Mouse (Mus musculus): ENCODE data around the gene Zfp398. TPM values are rescaled to one million over a fixed set of nuclear protein-coding genes. Genes with fewer than 3 reads are reported as not detected.

Gene Zfp398
- polyA plus RNA-seq, 1 experiment = 5.8 TPM

DNA sequence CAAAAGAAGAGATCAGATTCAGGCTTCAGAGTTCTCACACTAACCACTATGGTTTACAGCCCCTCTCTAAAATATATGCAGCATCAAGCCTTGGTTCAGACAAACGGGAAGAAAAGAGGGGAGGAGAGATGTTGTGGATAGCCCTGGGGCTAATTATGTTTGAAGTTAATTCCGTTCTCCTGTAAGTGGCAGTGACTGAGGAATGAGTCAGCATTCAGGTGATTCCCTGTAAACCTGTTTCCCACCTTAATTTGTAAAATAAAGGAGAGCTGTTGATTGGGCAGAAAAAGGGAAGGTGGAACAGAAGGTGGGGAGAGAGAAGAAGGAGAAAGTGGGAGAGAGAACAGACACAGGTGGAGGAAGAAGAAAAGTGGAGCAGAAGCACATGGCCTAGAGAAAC is 11.2 kb upstream of the Zfp398 start:
- no peak overlapping the region for H3K4me3 ChIP-seq (ENCODE audit: control insufficient read depth, low read depth, low read length)
- H3K4me1 ChIP-seq (ENCODE audit: control insufficient read depth, insufficient read depth, low read length) = no peaks in the 10 kb centered on the region
- no peak for TF ChIP-seq POLR2A (IDR thresholded peaks at IDR 0.05; ENCODE audit: control insufficient read depth, low read depth, low read length)
- TF ChIP-seq CTCF (IDR thresholded peaks at IDR 0.05; ENCODE audit: control insufficient read depth, insufficient read depth, insufficient replicate concordance, low read depth, low read length) = no peak
- no peaks in the 10 kb centered on the region for H3K36me3 ChIP-seq (ENCODE audit: control insufficient read depth, insufficient read depth, low read length)
- H3K27me3 ChIP-seq (ENCODE audit: control insufficient read depth, insufficient read depth, low read length) = no peaks in the 10 kb centered on the region
- H3K27ac ChIP-seq (ENCODE audit: control insufficient read depth, insufficient read depth, low read depth, low read length) = no peak overlapping the region

DNA sequence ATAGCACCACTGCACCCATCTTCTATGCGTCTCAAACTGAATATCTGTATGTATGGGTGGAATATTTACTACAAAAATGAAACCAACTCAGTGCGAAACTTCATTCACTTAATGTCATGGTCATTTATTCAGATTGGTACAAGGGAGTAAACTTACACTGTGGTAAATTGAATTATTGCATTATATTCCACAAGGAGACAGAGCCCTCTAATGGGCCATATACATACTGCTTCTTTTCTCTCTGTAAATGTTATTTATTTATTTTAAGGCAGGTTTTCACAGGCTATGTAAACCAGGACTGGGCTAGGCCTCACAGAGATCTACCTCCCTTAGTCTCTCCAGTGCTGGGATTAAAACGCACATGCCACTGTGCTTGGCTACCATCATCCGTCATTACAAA is 8.0 kb upstream of the Zfp398 start:
- Histone ChIP-seq H3K4me3 (ENCODE audit: control insufficient read depth, low read depth, low read length) (no peak overlapping the region), H3K36me3 (ENCODE audit: control insufficient read depth, insufficient read depth, low read length) (no peaks in the 10 kb centered on the region), H3K4me1 (ENCODE audit: control insufficient read depth, insufficient read depth, low read length) (0 out of 2 replicates have a peak, but pooled peaks cover 2% of the 10 kb centered on the region), H3K27ac (ENCODE audit: control insufficient read depth, insufficient read depth, low read depth, low read length) (no peak overlapping the region), H3K27me3 (ENCODE audit: control insufficient read depth, insufficient read depth, low read length) (no peaks in the 10 kb centered on the region)
- TF ChIP-seq CTCF (IDR thresholded peaks at IDR 0.05; ENCODE audit: control insufficient read depth, insufficient read depth, insufficient replicate concordance, low read depth, low read length) (no peak), POLR2A (IDR thresholded peaks at IDR 0.05; ENCODE audit: control insufficient read depth, low read depth, low read length) (no peak)

DNA sequence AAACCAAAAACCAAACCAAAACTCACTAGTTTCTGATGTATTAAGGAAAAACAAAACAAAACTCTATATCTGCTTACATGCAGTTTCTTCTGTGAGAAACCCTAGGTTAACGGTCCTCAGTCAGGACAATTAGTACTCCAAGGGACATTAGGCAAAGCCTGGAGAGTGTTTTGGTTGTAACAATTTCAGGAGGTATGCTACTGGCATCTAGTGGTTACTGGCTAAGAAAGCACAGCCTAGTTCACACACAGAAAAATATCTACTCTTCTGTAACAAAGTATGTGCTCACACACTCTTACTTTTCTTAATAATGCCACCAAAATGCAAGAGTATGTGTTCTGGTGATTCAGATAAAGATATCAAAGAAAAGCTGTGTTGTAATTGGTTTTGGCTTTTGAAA is 6.5 kb upstream of the Zfp398 start:
- Histone ChIP-seq H3K4me1 (ENCODE audit: control insufficient read depth, insufficient read depth, low read length) (0 out of 2 replicates have a peak, but pooled peaks cover 2% of the 10 kb centered on the region), H3K36me3 (ENCODE audit: control insufficient read depth, insufficient read depth, low read length) (no peaks in the 10 kb centered on the region), H3K27me3 (ENCODE audit: control insufficient read depth, insufficient read depth, low read length) (no peaks in the 10 kb centered on the region), H3K4me3 (ENCODE audit: control insufficient read depth, low read depth, low read length) (no peak overlapping the region), H3K27ac (ENCODE audit: control insufficient read depth, insufficient read depth, low read depth, low read length) (no peak overlapping the region)
- TF ChIP-seq CTCF (IDR thresholded peaks at IDR 0.05; ENCODE audit: control insufficient read depth, insufficient read depth, insufficient replicate concordance, low read depth, low read length) (no peak), POLR2A (IDR thresholded peaks at IDR 0.05; ENCODE audit: control insufficient read depth, low read depth, low read length) (no peak)

DNA sequence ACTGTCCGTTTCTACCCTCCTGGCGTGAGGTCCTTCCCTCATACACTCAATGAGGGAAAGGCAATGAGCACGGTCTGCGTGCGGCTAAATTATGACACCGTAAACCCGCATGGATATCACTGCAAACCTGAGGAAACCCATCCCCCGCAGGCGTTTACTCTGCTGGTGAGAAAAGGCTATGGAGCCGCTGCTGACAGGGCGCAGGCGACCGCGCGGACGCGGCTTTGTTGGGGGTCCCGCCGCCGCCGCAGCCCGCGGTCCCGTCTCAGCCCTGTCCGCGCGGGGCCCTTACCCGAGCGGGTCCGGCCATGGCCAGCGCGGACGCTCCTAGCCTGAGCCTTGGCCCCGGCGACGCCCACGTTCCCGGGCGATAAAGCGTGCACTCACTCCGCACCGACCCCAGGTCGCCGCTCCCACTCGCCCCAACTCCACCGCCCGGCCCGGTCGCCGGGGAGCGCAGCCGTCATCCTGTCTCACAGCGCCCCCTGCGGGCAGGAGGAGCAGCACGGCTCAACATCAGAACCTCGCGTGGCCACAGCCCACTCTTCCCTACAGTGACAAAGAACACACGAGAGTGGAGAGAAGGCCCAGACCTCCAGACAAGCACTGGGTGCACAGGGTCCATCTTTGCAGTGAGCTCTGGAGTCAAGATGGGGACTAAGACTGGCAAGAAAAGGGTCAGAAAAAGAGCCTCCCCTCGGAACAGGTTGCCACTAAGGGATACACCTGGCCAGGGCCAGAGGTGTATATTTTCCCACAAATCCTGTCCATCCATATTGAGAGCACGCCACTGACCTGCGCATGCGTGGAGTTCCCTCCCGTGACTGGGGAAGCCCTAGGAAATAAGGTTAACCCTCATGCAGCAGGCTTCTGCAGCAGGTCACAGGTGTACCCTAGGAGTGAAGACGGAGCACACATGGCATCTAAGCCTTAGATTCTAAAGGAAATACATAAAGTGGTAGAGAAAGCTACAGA is 5.1 kb upstream of the Zfp398 start, which contains the start of gene Zfp786:
Gene Zfp786, minus strand, starts transcription at position 764 of the 975 bp plus-strand sequence.
- H3K36me3 ChIP-seq (ENCODE audit: control insufficient read depth, insufficient read depth, low read length) = no peaks in the 10 kb centered on the region
- H3K27ac ChIP-seq (ENCODE audit: control insufficient read depth, insufficient read depth, low read depth, low read length) = peak within 1 kb of the TSS; percentile 65
- peak; percentile 98 for TF ChIP-seq CTCF (IDR thresholded peaks at IDR 0.05; ENCODE audit: control insufficient read depth, insufficient read depth, insufficient replicate concordance, low read depth, low read length)
- no peak; the same call in 1 of the 2 replicates for TF ChIP-seq POLR2A (IDR thresholded peaks at IDR 0.05; ENCODE audit: control insufficient read depth, low read depth, low read length)
- H3K4me1 ChIP-seq (ENCODE audit: control insufficient read depth, insufficient read depth, low read length) = 0 out of 2 replicates have a peak, but pooled peaks cover 2% of the 10 kb centered on the region
- peak within 1 kb of the TSS; percentile 92 for H3K4me3 ChIP-seq (ENCODE audit: control insufficient read depth, low read depth, low read length)
- no peaks in the 10 kb centered on the region for H3K27me3 ChIP-seq (ENCODE audit: control insufficient read depth, insufficient read depth, low read length)

DNA sequence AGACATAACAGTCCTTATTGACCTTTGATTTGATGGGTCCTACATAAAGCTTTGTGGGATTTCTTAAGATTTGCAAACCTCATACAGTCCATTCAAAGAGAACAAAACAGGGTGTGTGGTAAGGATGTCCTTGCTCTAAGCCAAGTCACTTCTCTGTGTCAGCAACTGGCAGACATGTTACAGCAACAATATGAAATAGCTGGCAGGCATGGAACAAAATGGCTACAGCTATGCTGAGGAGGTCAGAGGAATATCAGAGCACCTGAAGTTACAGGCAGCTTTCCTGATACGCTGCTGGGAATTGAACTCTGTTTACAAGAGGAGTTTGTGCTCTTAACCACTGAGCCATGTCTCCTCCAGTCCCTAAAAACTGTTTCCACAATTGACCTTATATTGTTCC is 3.2 kb upstream of the Zfp398 start:
- TF ChIP-seq CTCF (IDR thresholded peaks at IDR 0.05; ENCODE audit: control insufficient read depth, insufficient read depth, insufficient replicate concordance, low read depth, low read length) = no peak
- no peak for TF ChIP-seq POLR2A (IDR thresholded peaks at IDR 0.05; ENCODE audit: control insufficient read depth, low read depth, low read length)
- Histone ChIP-seq H3K27me3 (ENCODE audit: control insufficient read depth, insufficient read depth, low read length) (no peaks in the 10 kb centered on the region), H3K4me3 (ENCODE audit: control insufficient read depth, low read depth, low read length) (no peak overlapping the region), H3K4me1 (ENCODE audit: control insufficient read depth, insufficient read depth, low read length) (0 out of 2 replicates have a peak, but pooled peaks cover 2% of the 10 kb centered on the region), H3K27ac (ENCODE audit: control insufficient read depth, insufficient read depth, low read depth, low read length) (no peak overlapping the region), H3K36me3 (ENCODE audit: control insufficient read depth, insufficient read depth, low read length) (no peaks in the 10 kb centered on the region)

DNA sequence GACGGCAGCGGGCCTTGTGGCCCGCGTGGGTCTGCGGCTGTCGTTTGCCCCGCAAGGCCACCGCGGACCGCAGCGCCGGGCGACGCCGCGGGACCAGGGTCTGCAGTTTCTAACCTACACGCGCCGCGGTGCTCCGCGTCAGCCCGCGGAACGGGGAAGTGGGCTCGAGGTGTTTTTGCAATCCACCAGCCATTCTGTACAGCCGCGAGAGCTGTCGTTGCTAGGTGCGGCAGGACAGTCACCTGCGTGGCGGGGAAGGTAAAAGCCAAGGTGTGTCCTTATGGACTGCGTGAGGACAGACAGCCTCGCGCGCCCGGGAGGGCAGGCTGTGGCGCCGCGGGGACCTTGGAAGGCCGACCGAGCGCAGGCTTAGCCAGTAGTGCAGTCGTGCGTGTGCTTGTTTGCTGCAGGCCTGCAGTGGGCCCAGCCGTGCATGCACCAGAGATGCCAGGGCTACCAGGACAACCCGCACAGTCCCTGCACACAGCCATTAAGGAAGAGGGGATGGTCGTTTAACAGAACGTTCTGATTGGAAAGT is 592 bp downstream of the Zfp398 start:
- TF ChIP-seq POLR2A (IDR thresholded peaks at IDR 0.05; ENCODE audit: control insufficient read depth, low read depth, low read length) (no peak), CTCF (IDR thresholded peaks at IDR 0.05; ENCODE audit: control insufficient read depth, insufficient read depth, insufficient replicate concordance, low read depth, low read length) (no peak)

DNA sequence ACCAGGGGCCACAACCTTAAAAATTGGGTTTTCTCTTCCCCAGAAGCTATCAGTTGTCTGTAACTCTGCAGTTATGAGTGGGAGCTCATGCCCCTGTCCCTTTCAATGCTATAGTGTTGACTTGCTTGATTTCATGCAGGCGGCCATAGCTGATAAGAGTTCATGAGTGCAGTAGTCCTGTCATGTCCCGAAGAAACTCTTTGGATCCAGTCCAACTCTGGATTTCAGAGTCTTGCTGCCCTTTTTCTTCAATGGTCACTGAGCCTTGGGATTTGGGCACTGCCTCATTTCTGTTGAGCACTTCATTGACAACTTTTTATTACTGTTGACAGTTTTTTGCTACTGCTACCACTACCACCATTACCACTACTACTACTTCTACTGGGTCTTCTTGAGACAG is 2.2 kb downstream of the Zfp398 start:
- Histone ChIP-seq H3K27ac (ENCODE audit: control insufficient read depth, insufficient read depth, low read depth, low read length) (no peak overlapping the region), H3K27me3 (ENCODE audit: control insufficient read depth, insufficient read depth, low read length) (no peaks in the 10 kb centered on the region), H3K36me3 (ENCODE audit: control insufficient read depth, insufficient read depth, low read length) (no peaks in the 10 kb centered on the region), H3K4me1 (ENCODE audit: control insufficient read depth, insufficient read depth, low read length) (peaks cover 4% of the 10 kb centered on the region; the same call in 1 of the 2 replicates), H3K4me3 (ENCODE audit: control insufficient read depth, low read depth, low read length) (no peak overlapping the region)
- TF ChIP-seq CTCF (IDR thresholded peaks at IDR 0.05; ENCODE audit: control insufficient read depth, insufficient read depth, insufficient replicate concordance, low read depth, low read length) = no peak
- no peak for TF ChIP-seq POLR2A (IDR thresholded peaks at IDR 0.05; ENCODE audit: control insufficient read depth, low read depth, low read length)

More for the DNA sequence above, 592 bp downstream of the Zfp398 start:
- H3K36me3 ChIP-seq (ENCODE audit: control insufficient read depth, insufficient read depth, low read length) = no peaks in the 10 kb centered on the region
- no peaks in the 10 kb centered on the region for H3K27me3 ChIP-seq (ENCODE audit: control insufficient read depth, insufficient read depth, low read length)
- peaks cover 4% of the 10 kb centered on the region; the same call in 1 of the 2 replicates for H3K4me1 ChIP-seq (ENCODE audit: control insufficient read depth, insufficient read depth, low read length)
- H3K4me3 ChIP-seq (ENCODE audit: control insufficient read depth, low read depth, low read length) = peak overlapping the region; percentile 90
- H3K27ac ChIP-seq (ENCODE audit: control insufficient read depth, insufficient read depth, low read depth, low read length) = peak overlapping the region; percentile 84
